Mouse (Mus musculus): Measurements from ENCODE around the gene Itsn2. TPM values are rescaled to one million over a fixed set of nuclear protein-coding genes. Genes with fewer than 3 reads are reported as not detected.

Itsn2 gene
- polyA plus RNA-seq, 1 experiment from 2014 or later: 18.9 TPM

- H3K9ac ChIP-seq (replicated peaks): no peak overlapping the region
These were observed 123.2 kb downstream of the Itsn2 start for GRCm38 (mm10) chr12:4715606-4716005.

GRCm38 (mm10) chr12:4717417-4717816 lies 125.0 kb downstream of the Itsn2 start:
- whole genome bisulfite sequencing: 8% methylated on average over 7 of the region's 7 CpGs
- 0 out of 2 replicates have a peak overlapping the region, but pooled peaks have one; percentile 17 for H3K4me2 ChIP-seq (replicated peaks)
- ATAC-seq (ENCODE audit: low FRiP score, low read depth): peak; percentile 78
- H3K36me3 ChIP-seq: no peaks in the 10 kb centered on the region
- H3K4me3 ChIP-seq: no peak overlapping the region
- H3K4me1 ChIP-seq: peaks cover 3% of the 10 kb centered on the region; the same call in 1 of the 2 replicates
- no peak overlapping the region for H3K27ac ChIP-seq (replicated peaks)
- no peaks in the 10 kb centered on the region; the same call in 1 of the 2 replicates for H3K27me3 ChIP-seq
- H3K9me3 ChIP-seq: no peaks in the 10 kb centered on the region
- no peak overlapping the region for H3K9ac ChIP-seq (replicated peaks)

More at GRCm38 (mm10) chr12:4715606-4716005, 123.2 kb downstream of the Itsn2 start:
- 85% methylated on average over 10 of the region's 10 CpGs for WGBS
- Histone ChIP-seq H3K4me3 (no peak overlapping the region), H3K4me2 (replicated peaks) (no peak overlapping the region), H3K27me3 (no peaks in the 10 kb centered on the region; the same call in 1 of the 2 replicates), H3K36me3 (no peaks in the 10 kb centered on the region), H3K9me3 (no peaks in the 10 kb centered on the region), H3K4me1 (peaks cover 3% of the 10 kb centered on the region; the same call in 1 of the 2 replicates), H3K27ac (replicated peaks) (no peak overlapping the region)
- no peak for ATAC-seq (ENCODE audit: low FRiP score, low read depth)

- WGBS: 88% methylated on average over 13 of the region's 13 CpGs
- Histone ChIP-seq H3K4me3 (no peak overlapping the region), H3K27ac (replicated peaks) (no peak overlapping the region), H3K36me3 (no peaks in the 10 kb centered on the region), H3K4me1 (peaks cover 3% of the 10 kb centered on the region; the same call in 1 of the 2 replicates), H3K27me3 (no peaks in the 10 kb centered on the region; the same call in 1 of the 2 replicates), H3K4me2 (replicated peaks) (no peak overlapping the region), H3K9me3 (no peaks in the 10 kb centered on the region), H3K9ac (replicated peaks) (no peak overlapping the region)
- ATAC-seq (ENCODE audit: low FRiP score, low read depth): no peak
These were observed 126.8 kb downstream of the Itsn2 start for GRCm38 (mm10) chr12:4719066-4719761.

- H3K4me3 ChIP-seq: no peak overlapping the region
These were observed 127.6 kb downstream of the Itsn2 start for GRCm38 (mm10) chr12:4719762-4720754.

GRCm38 (mm10) chr12:4729165-4729564 lies 136.7 kb downstream of the Itsn2 start:
- no peak overlapping the region for H3K4me3 ChIP-seq
- 92% methylated on average over 3 of the region's 3 CpGs for WGBS
- H3K4me2 ChIP-seq (replicated peaks): no peak overlapping the region
- no peaks in the 10 kb centered on the region for H3K27me3 ChIP-seq
- no peaks in the 10 kb centered on the region for H3K4me1 ChIP-seq
- H3K36me3 ChIP-seq: no peaks in the 10 kb centered on the region
- no peaks in the 10 kb centered on the region for H3K9me3 ChIP-seq
- no peak overlapping the region for H3K27ac ChIP-seq (replicated peaks)
- no peak overlapping the region for H3K9ac ChIP-seq (replicated peaks)
- ATAC-seq (ENCODE audit: low FRiP score, low read depth): no peak

More at GRCm38 (mm10) chr12:4719762-4720754, 127.6 kb downstream of the Itsn2 start:
- no peak overlapping the region for H3K4me2 ChIP-seq (replicated peaks)
- H3K4me1 ChIP-seq: peaks cover 3% of the 10 kb centered on the region; the same call in 1 of the 2 replicates
- H3K9ac ChIP-seq (replicated peaks): no peak overlapping the region
- WGBS: 78% methylated on average over 17 of the region's 17 CpGs
- H3K27ac ChIP-seq (replicated peaks): no peak overlapping the region
- no peak for ATAC-seq (ENCODE audit: low FRiP score, low read depth)
- no peaks in the 10 kb centered on the region for H3K9me3 ChIP-seq
- H3K36me3 ChIP-seq: no peaks in the 10 kb centered on the region
- H3K27me3 ChIP-seq: no peaks in the 10 kb centered on the region; the same call in 1 of the 2 replicates

GRCm38 (mm10) chr12:4731629-4732028 lies 139.2 kb downstream of the Itsn2 start:
- H3K27ac ChIP-seq (replicated peaks): no peak overlapping the region
- 85% methylated on average over 4 of the region's 4 CpGs for WGBS
- H3K27me3 ChIP-seq: no peaks in the 10 kb centered on the region
- no peak for ATAC-seq (ENCODE audit: low FRiP score, low read depth)
- H3K4me3 ChIP-seq: no peak overlapping the region
- H3K4me2 ChIP-seq (replicated peaks): no peak overlapping the region
- no peaks in the 10 kb centered on the region for H3K4me1 ChIP-seq
- H3K9me3 ChIP-seq: no peaks in the 10 kb centered on the region
- H3K9ac ChIP-seq (replicated peaks): no peak overlapping the region
- no peaks in the 10 kb centered on the region for H3K36me3 ChIP-seq

GRCm38 (mm10) chr12:4732332-4732731 lies 139.9 kb downstream of the Itsn2 start:
- 63% methylated on average over 4 of the region's 4 CpGs for WGBS
- no peaks in the 10 kb centered on the region for H3K36me3 ChIP-seq
- no peak overlapping the region for H3K27ac ChIP-seq (replicated peaks)
- ATAC-seq (ENCODE audit: low FRiP score, low read depth): no peak
- no peaks in the 10 kb centered on the region for H3K9me3 ChIP-seq
- H3K4me3 ChIP-seq: no peak overlapping the region
- H3K4me2 ChIP-seq (replicated peaks): no peak overlapping the region
- H3K4me1 ChIP-seq: no peaks in the 10 kb centered on the region
- no peak overlapping the region for H3K9ac ChIP-seq (replicated peaks)
- H3K27me3 ChIP-seq: no peaks in the 10 kb centered on the region

- H3K36me3 ChIP-seq: no peaks in the 10 kb centered on the region
- no peaks in the 10 kb centered on the region for H3K27me3 ChIP-seq
- no peak for ATAC-seq (ENCODE audit: low FRiP score, low read depth)
- 79% methylated on average over 18 of the region's 18 CpGs for WGBS
- H3K27ac ChIP-seq (replicated peaks): no peak within 1 kb of the TSS
- H3K9ac ChIP-seq (replicated peaks): no peak within 1 kb of the TSS
- H3K4me2 ChIP-seq (replicated peaks): no peak within 1 kb of the TSS
- H3K9me3 ChIP-seq: no peaks in the 10 kb centered on the region
- no peaks in the 10 kb centered on the region for H3K4me1 ChIP-seq
- H3K4me3 ChIP-seq: no peak within 1 kb of the TSS
These were observed 145.7 kb downstream of the Itsn2 start, which contains the start of gene Fam228a for GRCm38 (mm10) chr12:4738031-4738576. TSS of gene Fam228a (minus strand) at chr12:4738430.

- Histone ChIP-seq H3K9ac (replicated peaks) (no peak overlapping the region), H3K4me1 (no peaks in the 10 kb centered on the region), H3K36me3 (no peaks in the 10 kb centered on the region), H3K9me3 (no peaks in the 10 kb centered on the region), H3K27ac (replicated peaks) (no peak overlapping the region), H3K27me3 (no peaks in the 10 kb centered on the region), H3K4me3 (no peak overlapping the region), H3K4me2 (replicated peaks) (no peak overlapping the region)
- WGBS: 85% methylated on average over 7 of the region's 7 CpGs
- no peak for ATAC-seq (ENCODE audit: low FRiP score, low read depth)
These were observed 148.4 kb downstream of the Itsn2 start for GRCm38 (mm10) chr12:4740823-4741222.

GRCm38 (mm10) chr12:4742183-4742582 lies 149.7 kb downstream of the Itsn2 start:
- no peak overlapping the region for H3K4me2 ChIP-seq (replicated peaks)
- no peak overlapping the region for H3K9ac ChIP-seq (replicated peaks)
- 88% methylated on average over 3 of the region's 3 CpGs for WGBS
- no peak for ATAC-seq (ENCODE audit: low FRiP score, low read depth)
- no peak overlapping the region for H3K27ac ChIP-seq (replicated peaks)
- H3K36me3 ChIP-seq: no peaks in the 10 kb centered on the region
- H3K9me3 ChIP-seq: no peaks in the 10 kb centered on the region
- H3K4me3 ChIP-seq: no peak overlapping the region
- no peaks in the 10 kb centered on the region for H3K4me1 ChIP-seq
- H3K27me3 ChIP-seq: no peaks in the 10 kb centered on the region

- Histone ChIP-seq H3K4me3 (no peak overlapping the region), H3K27me3 (no peaks in the 10 kb centered on the region), H3K4me1 (no peaks in the 10 kb centered on the region), H3K36me3 (no peaks in the 10 kb centered on the region), H3K4me2 (replicated peaks) (no peak overlapping the region), H3K9ac (replicated peaks) (no peak overlapping the region), H3K9me3 (no peaks in the 10 kb centered on the region), H3K27ac (replicated peaks) (no peak overlapping the region)
- WGBS: 89% methylated on average over 10 of the region's 10 CpGs
- ATAC-seq (ENCODE audit: low FRiP score, low read depth): no peak
These were observed 152.0 kb downstream of the Itsn2 start for GRCm38 (mm10) chr12:4744486-4744885.

Data from midbrain, embryonic 12.5 days (tissue).